In genomic region chr13:24844983-24845955, GRCm38 (mm10) we compare ENCODE assay signal across 8 mouse cellular contexts. TPM values are rescaled to one million over a fixed set of nuclear protein-coding genes. Genes with fewer than 3 reads are reported as not detected.
DNase-seq lines count a peak whose midpoint lies in the region; ATAC-seq and TF ChIP-seq lines count a peak whose summit lies in the region.

TSS of gene D130043K22Rik (plus strand) at chr13:24845135.

- H3K36me3 ChIP-seq in spleen, adult 2 months (ENCODE audit: control insufficient read depth, insufficient read depth, low read length), result peaks cover 4% of the 10 kb centered on the region; the same call in 1 of the 2 replicates
- peaks cover 12% of the 10 kb centered on the region for H3K36me3 ChIP-seq in liver, embryonic 15.5 days (replicated peaks)

- H3K4me1 ChIP-seq in spleen, adult 2 months (ENCODE audit: control insufficient read depth, insufficient read depth, insufficient read length), result no peaks in the 10 kb centered on the region
- H3K4me1 ChIP-seq in liver, embryonic 15.5 days (replicated peaks), result peaks cover 11% of the 10 kb centered on the region

- no peaks in the 10 kb centered on the region for H3K9me3 ChIP-seq in liver, embryonic 15.5 days (replicated peaks)

- WGBS in spleen, adult 2 months, result 20% methylated on average over 40 of the region's 40 CpGs
- WGBS in liver, embryonic 15.5 days (ENCODE audit: insufficient replicate concordance), result 19% methylated on average over 40 of the region's 40 CpGs

- H3K9ac ChIP-seq in liver, embryonic 15.5 days, result no peak within 1 kb of the TSS

- no peak within 1 kb of the TSS for H3K27ac ChIP-seq in spleen, adult 2 months (ENCODE audit: insufficient read depth, low read length)
- H3K27ac ChIP-seq in liver, embryonic 15.5 days (replicated peaks), result no peak within 1 kb of the TSS

- intact Hi-C loops in gastrocnemius, postnatal 14 days (cut with DNase I; ENCODE audit: low total_unique reads), result no loop called here

- H3K4me3 ChIP-seq in spleen, adult 2 months (ENCODE audit: extremely low read depth, insufficient read depth, insufficient read length), result peak within 1 kb of the TSS; percentile 14; the same call in 1 of the 2 replicates
- peak within 1 kb of the TSS; percentile 32 for H3K4me3 ChIP-seq in liver, embryonic 15.5 days (replicated peaks)

- peak within 1 kb of the TSS; percentile 59 for H3K4me2 ChIP-seq in liver, embryonic 15.5 days

- no peak for TF ChIP-seq CTCF in spleen, adult 2 months (IDR thresholded peaks at IDR 0.05; ENCODE audit: extremely low read depth, insufficient read depth, insufficient read length, insufficient replicate concordance)

- peak in 1 of 2 experiments; percentile 17 for DNase-seq in spleen, adult 2 months (ENCODE audit: low read depth in 1 of 2, low spot score in 2 of 2)
- no peak for DNase-seq in spleen, postnatal 14 days (ENCODE audit: low spot score in 2 of 2)
- DNase-seq in cerebellum, postnatal 36 days, result peak; percentile 54 to 67
- DNase-seq in frontal cortex, postnatal 36 days (ENCODE audit: low spot score in 2 of 2), result peak; percentile 76 to 80
- DNase-seq in layer of hippocampus, adult 18-20 months (ENCODE audit: low spot score in 2 of 2), result peak; percentile 75 to 80
- peak; percentile 76 for DNase-seq in retina, postnatal 1 day
- DNase-seq in gastrocnemius, postnatal 14 days, result no peak

- TF ChIP-seq POLR2A in spleen, adult 2 months (IDR thresholded peaks at IDR 0.05; ENCODE audit: low read depth, low read length), result no peak

- ATAC-seq in liver, embryonic 15.5 days (ENCODE audit: insufficient read depth), result no peak

- no peaks in the 10 kb centered on the region for H3K27me3 ChIP-seq in spleen, adult 2 months (ENCODE audit: control insufficient read depth, insufficient read depth, low read length)
- H3K27me3 ChIP-seq in liver, embryonic 15.5 days, result 0 out of 2 replicates have a peak, but pooled peaks cover 5% of the 10 kb centered on the region

RNA-seq across cellular contexts. Expression of gene D130043K22Rik, which starts in this region (rescaled TPM):
- 0.01 TPM in 1 of 2 replicates, not detected in the other for polyA plus RNA-seq in spleen, adult 2 months (2012; rRNA removed)
- total RNA-seq in layer of hippocampus, adult 18-20 months (2021), result 10 to 100 TPM; 24.6 to 26.1 TPM
- 0.13 and 0.15 TPM in 2 replicates for polyA plus RNA-seq in liver, embryonic 15.5 days (2015; fragmentation: Nextera tagmentation; extraction: Ambion mirVana)
- total RNA-seq in gastrocnemius, postnatal 14 days (2021), result not detected

Comparison
In these comparisons a context has a peak if more than half of its experiments do, and no peak if none do; other contexts are left out.
1. RNA of gene D130043K22Rik (total RNA-seq): 24.6 to 26.1 TPM in layer of hippocampus, adult 18-20 months; not detected in gastrocnemius, postnatal 14 days; every median in the first group is over 10 times any median in the second.
2. DNase-seq: peak in cerebellum, postnatal 36 days (2 of 2), frontal cortex, postnatal 36 days (2 of 2), layer of hippocampus, adult 18-20 months (2 of 2) and retina, postnatal 1 day (single experiment); none in spleen, postnatal 14 days (0 of 2) and gastrocnemius, postnatal 14 days (single experiment).